Mouse (Mus musculus) thymus, adult 2 months (tissue): ENCODE measurements around the gene Slc6a18.

Source experiments
- CTCF ChIP-seq: fragments of 200-500 bp; IDR thresholded peaks from 2 replicates; pipeline ENCODE4 v1.5.1; 2012; ENCODE audit warnings: mild to moderate bottlenecking, control low read depth, low read length, moderate library complexity, borderline replicate concordance; ENCODE audit not compliant: control insufficient read depth, poor library complexity, insufficient read depth; ENCODE audit errors: extremely low read depth
- POLR2A ChIP-seq: fragments of 200-500 bp; IDR thresholded peaks from 2 replicates; pipeline ENCODE4 v1.6.1; 2012; ENCODE audit warnings: mild to moderate bottlenecking, low read length, control low read depth, moderate library complexity; ENCODE audit not compliant: control insufficient read depth, poor library complexity, insufficient read depth; ENCODE audit errors: extremely low read depth

- TF ChIP-seq POLR2A (no peak), CTCF (no peak)
Measured at GRCm38 (mm10) chr13:73711803-73712202, 34.0 kb upstream of the Slc6a18 start.
